Mouse (Mus musculus): ENCODE measurements around the gene Cyp4f37.

Cyp4f37 gene

DNA sequence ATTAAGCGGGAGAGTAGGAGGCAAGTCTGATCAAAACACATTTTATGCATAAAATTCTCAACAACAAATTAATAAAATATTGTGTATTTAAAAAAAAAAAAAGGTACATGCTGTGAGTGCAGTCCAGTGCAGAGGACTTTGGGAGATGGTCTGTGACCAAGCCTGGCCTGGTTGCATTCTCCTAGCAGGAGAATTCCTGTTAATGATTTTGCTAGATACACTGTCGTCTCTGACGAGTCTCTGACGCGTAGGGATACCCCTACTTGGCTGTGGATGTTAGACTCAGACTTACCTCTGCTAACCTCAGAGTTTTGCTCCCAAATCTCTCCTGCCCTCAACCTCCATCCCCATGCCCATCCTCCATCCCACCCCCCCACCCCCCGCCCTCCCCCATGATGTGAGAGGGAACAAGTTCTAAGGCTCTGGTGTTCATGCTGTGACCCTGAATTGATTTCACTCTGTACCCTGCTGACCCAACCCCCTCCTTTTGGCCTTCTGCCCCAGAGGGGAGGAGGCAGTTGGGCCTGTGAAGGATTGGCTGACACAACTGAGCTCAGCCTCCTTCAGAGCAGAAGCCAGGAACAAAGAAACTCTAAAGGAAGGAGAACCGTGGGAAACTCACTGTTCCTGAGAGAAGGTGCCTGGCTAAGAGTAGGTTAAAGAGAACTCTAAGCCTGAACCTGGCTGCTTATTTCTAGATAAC lies 64.1 kb downstream of the Cyp4f37 start, which contains the start of gene Cyp4f15:
TSS of gene Cyp4f15 (plus strand) at position 580 of the 703 bp plus-strand sequence.
- peak; percentile 63 for DNase-seq (ENCODE audit: low spot score)
